Mouse (Mus musculus): ENCODE data around the gene Gjc3. TPM values are rescaled to one million over a fixed set of nuclear protein-coding genes. Genes with fewer than 3 reads are reported as not detected.

Gjc3 gene
- not detected for polyA plus RNA-seq (2017; shearing (Covaris generic))

GRCm38 (mm10) chr5:137962945-137963344 is at the start of gene Gjc3:
TSS of gene Gjc3 (minus strand) at chr5:137963098.

GRCm38 (mm10) chr5:137981300-137981699 is 18.4 kb upstream of the Gjc3 start, which contains the start of gene Azgp1:
TSS of gene Azgp1 (plus strand) at chr5:137981520.

GRCm38 (mm10) chr5:137921532-137921931 is 41.4 kb downstream of the Gjc3 start, which contains the start of gene Cyp3a13:
TSS of gene Cyp3a13 (minus strand) at chr5:137921619.

Other genes starting within 250 kb of the Gjc3 start
- gene Nyap1, start 221.5 kb downstream of the Gjc3 start, polyA plus RNA-seq (2017; shearing (Covaris generic)), result 1.9 TPM
- gene Tsc22d4, start 217.4 kb downstream of the Gjc3 start, polyA plus RNA-seq (2017; shearing (Covaris generic)), result 387 TPM
- 122 TPM for gene Ppp1r35, start 184.2 kb downstream of the Gjc3 start, polyA plus RNA-seq (2017; shearing (Covaris generic))
- 40.7 TPM for gene Mepce, start 175.4 kb downstream of the Gjc3 start, polyA plus RNA-seq (2017; shearing (Covaris generic))
- gene Zcwpw1, start 175.3 kb downstream of the Gjc3 start, polyA plus RNA-seq (2017; shearing (Covaris generic)), result 13.9 TPM
- 1.4 TPM for gene Pilra, start 126.8 kb downstream of the Gjc3 start, polyA plus RNA-seq (2017; shearing (Covaris generic))
- 2.1 TPM for gene Pilrb1, start 105.0 kb downstream of the Gjc3 start, polyA plus RNA-seq (2017; shearing (Covaris generic))
- 0.65 TPM for gene Pilrb2, start 91.3 kb downstream of the Gjc3 start, polyA plus RNA-seq (2017; shearing (Covaris generic))
- not detected for gene Cyp3a13, start 41.5 kb downstream of the Gjc3 start, polyA plus RNA-seq (2017; shearing (Covaris generic))
- not detected for gene Azgp1, start 18.4 kb upstream of the Gjc3 start, polyA plus RNA-seq (2017; shearing (Covaris generic))
- gene Smok3a, start 58.2 kb upstream of the Gjc3 start, polyA plus RNA-seq (2017; shearing (Covaris generic)), result not detected
- 0.17 TPM for gene Smok3b, start 58.3 kb upstream of the Gjc3 start, polyA plus RNA-seq (2017; shearing (Covaris generic))
- gene Smok3c, start 90.1 kb upstream of the Gjc3 start, polyA plus RNA-seq (2017; shearing (Covaris generic)), result not detected
- gene Zkscan1, start 122.0 kb upstream of the Gjc3 start, polyA plus RNA-seq (2017; shearing (Covaris generic)), result 16.0 TPM
- 23.6 TPM for gene Zscan21, start 153.8 kb upstream of the Gjc3 start, polyA plus RNA-seq (2017; shearing (Covaris generic))
- 20.1 TPM for gene Zfp113, start 192.6 kb upstream of the Gjc3 start, polyA plus RNA-seq (2017; shearing (Covaris generic))
- gene Cops6, start 198.0 kb upstream of the Gjc3 start, polyA plus RNA-seq (2017; shearing (Covaris generic)), result 208 TPM
- gene Ap4m1, start 208.9 kb upstream of the Gjc3 start, polyA plus RNA-seq (2017; shearing (Covaris generic)), result 10.9 TPM
- gene Mcm7, start 209.3 kb upstream of the Gjc3 start, polyA plus RNA-seq (2017; shearing (Covaris generic)), result 85.2 TPM
- 50.7 TPM for gene Taf6, start 224.4 kb upstream of the Gjc3 start, polyA plus RNA-seq (2017; shearing (Covaris generic))
- 16.3 TPM for gene Cnpy4, start 224.4 kb upstream of the Gjc3 start, polyA plus RNA-seq (2017; shearing (Covaris generic))
- gene Mblac1, start 231.2 kb upstream of the Gjc3 start, polyA plus RNA-seq (2017; shearing (Covaris generic)), result 1.5 TPM